Mouse (Mus musculus) hindbrain, embryonic 11.5 days (tissue): ENCODE measurements around the gene Scd2. TPM values are rescaled to one million over a fixed set of nuclear protein-coding genes. Genes with fewer than 3 reads are reported as not detected.
"Not testable (repeated sequence)": the region's sequence is repeated elsewhere in the genome, so short reads cannot be mapped to it uniquely, and the experiment has no call there.

Experiments used
- ATAC-seq: fragments of 200-750 bp; cut with Nextera tagmentation; 2 replicates; pipeline ENCODE4 v1.8.0; 2017; ENCODE audit warnings: mild to moderate bottlenecking, moderate TSS enrichment, moderate library complexity; ENCODE audit not compliant: low FRiP score
- DNase-seq: peaks from one replicate; pipeline ENCODE4 v3.0.0-alpha.2; 2015; ENCODE audit warnings: low spot score
- H3K27ac ChIP-seq: fragments of 300-500 bp; sonication (generic); 2 replicates; pipeline ENCODE4 v1.5.1; 2014; ENCODE audit warnings: mild to moderate bottlenecking, low read depth, low read length
- H3K27me3 ChIP-seq: fragments of 300-500 bp; sonication (generic); 2 replicates; pipeline ENCODE4 v1.6.1; 2014; ENCODE audit warnings: mild to moderate bottlenecking, low read length, moderate library complexity, mixed read lengths; ENCODE audit not compliant: control insufficient read depth, insufficient read depth
- H3K36me3 ChIP-seq: fragments of 300-500 bp; sonication (generic); 2 replicates; pipeline ENCODE4 v1.6.1; 2014; ENCODE audit warnings: mild to moderate bottlenecking, low read length, moderate library complexity, mixed read lengths; ENCODE audit not compliant: control insufficient read depth, insufficient read depth
- H3K4me1 ChIP-seq: fragments of 300-500 bp; sonication (generic); replicated peaks from 2 replicates; pipeline ENCODE4 v1.6.1; 2014; ENCODE audit warnings: low read length, mixed read lengths; ENCODE audit not compliant: control insufficient read depth, insufficient read depth
- H3K4me2 ChIP-seq: fragments of 300-500 bp; sonication (generic); replicated peaks from 2 replicates; pipeline ENCODE4 v1.6.1; 2014; ENCODE audit warnings: mild to moderate bottlenecking, low read depth, low read length
- H3K4me3 ChIP-seq: fragments of 300-500 bp; sonication (generic); 2 replicates; pipeline ENCODE4 v1.5.1; 2014; ENCODE audit warnings: low read depth, low read length
- H3K9ac ChIP-seq: fragments of 300-500 bp; sonication (generic); 2 replicates; pipeline ENCODE4 v1.6.1; 2014; ENCODE audit warnings: low read depth, low read length
- H3K9me3 ChIP-seq: fragments of 300-500 bp; sonication (generic); 2 replicates; pipeline ENCODE4 v1.6.1; 2016; ENCODE audit warnings: low read length; ENCODE audit not compliant: control insufficient read depth
- WGBS: fragments of 180-500 bp; shearing (Covaris S2); extraction: QIAGEN DNeasy Blood & Tissue Kit; methylation state at CpG from one replicate; pipeline ENCODE4 v1.1.7; 2014; 5-methylcytosine and 5-hydroxymethylcytosine counted together
- polyA plus RNA-seq: library from polyadenylated mRNA; unstranded; fragments of >200 nt; fragmentation: Nextera tagmentation; extraction: Ambion mirVana; gene quantifications from 2 replicates; pipeline ENCODE4 v1.2.1, GENCODE M21; 2014

The Scd2 gene
- polyA plus RNA-seq = 314 and 349 TPM in 2 replicates

DNA sequence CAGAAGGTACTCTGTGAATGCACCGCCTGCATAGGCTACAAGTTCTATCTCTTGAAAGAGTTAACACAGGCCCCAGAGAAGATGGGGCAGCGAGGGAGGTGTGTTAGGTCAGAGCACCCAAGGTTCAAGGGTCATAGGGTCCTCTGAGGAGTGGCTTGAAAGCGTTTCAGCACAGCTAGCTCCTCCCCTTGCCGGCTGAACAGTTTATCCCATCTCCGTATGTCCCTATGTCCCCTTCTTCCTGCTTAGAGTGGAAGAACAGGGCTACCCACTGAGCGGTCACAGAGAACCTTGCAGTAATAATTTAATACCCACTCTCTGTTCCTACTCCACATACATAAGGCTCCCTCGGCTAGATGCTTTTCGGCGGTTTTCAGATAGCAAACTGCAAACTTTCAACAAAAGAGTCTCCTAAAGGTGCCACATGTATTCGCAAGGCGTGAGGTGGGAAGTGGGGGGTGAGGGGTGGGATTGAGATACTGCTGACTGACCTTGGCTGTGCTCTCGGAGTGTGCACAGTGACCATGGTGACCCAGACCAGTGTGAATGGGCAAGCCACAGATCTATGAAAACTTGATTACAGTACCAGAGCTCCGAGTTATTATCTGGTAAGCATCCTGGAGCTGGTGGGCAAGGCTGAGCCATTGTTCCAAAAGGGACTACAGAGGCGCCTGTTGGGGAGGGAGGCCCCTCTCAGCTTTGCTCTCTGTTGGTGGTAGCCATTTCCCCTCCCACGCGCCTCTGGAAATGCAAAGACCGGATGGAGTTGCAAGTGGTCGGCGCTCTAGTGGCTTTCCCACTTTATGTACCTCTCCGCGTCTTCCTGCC, at the start of gene Scd2:
Gene Scd2, plus strand, starts transcription at position 734 of the 828 bp plus-strand sequence.
- no peaks in the 10 kb centered on the region for H3K9me3 ChIP-seq
- 3% methylated on average over 21 of the region's 21 CpGs for WGBS
- H3K4me1 ChIP-seq = peaks cover 17% of the 10 kb centered on the region
- DNase-seq (peak; percentile 54), ATAC-seq (0 out of 2 replicates have a peak, but pooled peaks have one; percentile 17)
- peaks cover 12% of the 10 kb centered on the region for H3K36me3 ChIP-seq
- H3K4me3 ChIP-seq = peak within 1 kb of the TSS; percentile 99
- H3K9ac ChIP-seq = peak within 1 kb of the TSS; percentile 99
- H3K4me2 ChIP-seq = peak within 1 kb of the TSS; percentile 98
- H3K27me3 ChIP-seq = no peaks in the 10 kb centered on the region
- peak within 1 kb of the TSS; percentile 95 for H3K27ac ChIP-seq

DNA sequence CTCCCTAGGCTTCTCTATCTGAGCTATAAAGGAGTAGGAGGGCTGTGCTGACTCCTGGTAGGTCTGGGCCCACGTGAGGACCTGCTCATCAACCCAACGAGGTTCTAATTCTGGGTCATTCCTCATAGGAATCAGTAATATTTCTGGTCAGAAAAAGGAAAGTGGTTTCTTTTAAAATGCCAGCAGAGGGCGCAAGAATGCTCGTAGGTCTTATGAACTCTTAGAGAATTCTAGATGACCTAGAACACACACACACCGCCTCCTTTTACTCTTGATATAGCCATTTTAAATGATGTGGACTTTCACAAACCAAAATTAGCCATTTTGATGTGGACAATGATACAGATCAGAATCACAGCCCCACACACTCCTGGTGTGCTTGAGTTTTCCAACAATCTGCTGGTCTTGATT, 47.7 kb upstream of the Scd2 start:
- WGBS = 11% methylated on average over 5 of the region's 5 CpGs
- Histone ChIP-seq H3K27me3 (no peaks in the 10 kb centered on the region), H3K9ac (no peak overlapping the region), H3K36me3 (no peaks in the 10 kb centered on the region), H3K4me3 (no peak overlapping the region), H3K4me1 (peaks cover 7% of the 10 kb centered on the region), H3K9me3 (no peaks in the 10 kb centered on the region), H3K27ac (no peak overlapping the region), H3K4me2 (peak overlapping the region; percentile 4; the same call in 1 of the 2 replicates)
- ATAC-seq = no peak
- DNase-seq = peak; percentile 85

DNA sequence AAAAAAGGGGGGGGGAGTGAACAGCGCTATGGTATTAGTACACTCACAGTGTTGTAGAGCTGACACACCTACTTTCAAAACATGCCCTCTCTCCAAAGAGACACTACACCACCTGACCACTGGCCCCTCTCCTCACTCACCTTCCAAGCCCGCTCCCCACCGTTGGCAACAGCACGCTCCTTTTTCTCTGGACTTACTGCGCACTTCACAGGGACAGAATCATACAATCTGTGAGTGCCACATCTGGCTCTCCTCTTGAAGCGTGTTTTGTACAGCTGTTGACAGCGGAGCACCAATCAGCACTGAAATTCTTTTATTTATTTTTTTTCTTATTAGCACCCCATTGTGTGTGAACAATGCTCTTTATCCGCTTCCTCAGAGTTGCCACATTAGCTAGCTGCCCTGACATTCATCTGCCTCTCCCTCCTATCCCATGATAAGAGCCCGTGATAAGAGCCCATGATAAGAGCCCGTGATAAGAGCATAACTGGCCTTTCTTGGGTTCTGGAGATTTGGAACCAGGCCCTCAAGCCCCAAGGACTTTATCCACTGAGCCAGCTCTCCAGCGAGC, 47.0 kb upstream of the Scd2 start:
- 43% methylated on average over 11 of the region's 11 CpGs for WGBS
- no peak overlapping the region for H3K4me3 ChIP-seq
- no peak overlapping the region for H3K9ac ChIP-seq
- peak; percentile 13 for DNase-seq
- ATAC-seq = no peak
- no peaks in the 10 kb centered on the region for H3K9me3 ChIP-seq
- no peak overlapping the region for H3K27ac ChIP-seq
- no peaks in the 10 kb centered on the region for H3K36me3 ChIP-seq
- H3K4me1 ChIP-seq = peaks cover 7% of the 10 kb centered on the region
- no peak overlapping the region for H3K4me2 ChIP-seq
- no peaks in the 10 kb centered on the region for H3K27me3 ChIP-seq

GRCm38 (mm10) chr19:44247281-44248080, 46.0 kb upstream of the Scd2 start:
- peak overlapping the region; percentile 55 for H3K4me2 ChIP-seq
- H3K4me3 ChIP-seq = peak overlapping the region; percentile 39
- DNase-seq (no peak), ATAC-seq (peak; percentile 56; the same call in 1 of the 2 replicates)
- H3K36me3 ChIP-seq = no peaks in the 10 kb centered on the region
- no peaks in the 10 kb centered on the region for H3K27me3 ChIP-seq
- peaks cover 7% of the 10 kb centered on the region for H3K4me1 ChIP-seq
- peak overlapping the region; percentile 53 for H3K9ac ChIP-seq
- H3K27ac ChIP-seq = peak overlapping the region; percentile 90
- no peaks in the 10 kb centered on the region for H3K9me3 ChIP-seq
- 1% methylated on average over 25 of the region's 25 CpGs for WGBS

DNA sequence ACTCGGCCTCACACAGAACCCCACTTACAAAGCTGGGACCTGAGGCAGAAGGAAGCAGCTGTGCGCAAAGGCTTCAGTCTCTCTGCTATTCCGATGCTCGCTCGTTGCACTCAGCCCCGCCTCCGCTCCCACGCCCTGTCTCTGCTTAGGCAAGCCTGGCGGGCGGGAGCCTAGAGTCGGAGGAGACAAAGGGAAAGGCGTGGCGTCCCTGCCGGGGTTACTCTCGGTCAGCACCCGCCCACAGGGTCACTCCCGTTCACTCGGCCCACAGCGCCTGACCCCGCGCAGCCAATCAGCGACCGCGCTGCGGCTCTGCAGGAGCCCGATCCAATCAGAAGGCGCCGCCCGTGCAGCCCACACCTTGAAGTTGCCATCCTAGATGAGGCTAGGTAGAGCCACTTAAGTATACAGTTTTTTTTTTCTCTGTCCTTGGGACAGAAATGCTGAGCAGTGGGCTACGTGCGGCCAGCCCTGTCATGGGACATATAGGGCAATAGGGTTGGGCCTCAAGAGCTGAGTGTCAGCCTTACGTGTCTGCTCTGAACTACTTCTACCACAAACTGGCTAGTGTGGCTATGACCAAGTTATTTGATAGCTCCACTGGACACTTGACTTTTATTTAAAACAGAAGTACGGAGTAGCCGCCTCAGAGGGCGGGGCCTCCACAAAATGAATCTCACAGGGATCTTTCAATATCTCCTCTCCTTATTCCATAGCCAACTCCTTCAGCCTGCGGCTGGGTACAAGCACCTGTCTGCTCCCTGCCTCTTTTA, 45.2 kb upstream of the Scd2 start:
- Histone ChIP-seq H3K4me3 (peak overlapping the region; percentile 39), H3K9me3 (no peaks in the 10 kb centered on the region), H3K36me3 (no peaks in the 10 kb centered on the region), H3K27ac (peak overlapping the region; percentile 90), H3K4me2 (peak overlapping the region; percentile 55), H3K4me1 (peaks cover 7% of the 10 kb centered on the region), H3K9ac (peak overlapping the region; percentile 53), H3K27me3 (no peaks in the 10 kb centered on the region)
- ATAC-seq = peak; percentile 99
- 4% methylated on average over 36 of the region's 36 CpGs for WGBS
- peak; percentile 99 for DNase-seq

GRCm38 (mm10) chr19:44248854-44249351, 44.6 kb upstream of the Scd2 start:
- H3K4me2 ChIP-seq = peak overlapping the region; percentile 55; the same call in 1 of the 2 replicates
- ATAC-seq (no peak), DNase-seq (no peak)
- H3K9ac ChIP-seq = no peak overlapping the region
- no peak overlapping the region for H3K4me3 ChIP-seq
- no peaks in the 10 kb centered on the region for H3K36me3 ChIP-seq
- WGBS = 71% methylated on average over 11 of the region's 11 CpGs
- no peaks in the 10 kb centered on the region for H3K9me3 ChIP-seq
- H3K4me1 ChIP-seq = peaks cover 7% of the 10 kb centered on the region
- H3K27me3 ChIP-seq = no peaks in the 10 kb centered on the region
- H3K27ac ChIP-seq = peak overlapping the region; percentile 90

DNA sequence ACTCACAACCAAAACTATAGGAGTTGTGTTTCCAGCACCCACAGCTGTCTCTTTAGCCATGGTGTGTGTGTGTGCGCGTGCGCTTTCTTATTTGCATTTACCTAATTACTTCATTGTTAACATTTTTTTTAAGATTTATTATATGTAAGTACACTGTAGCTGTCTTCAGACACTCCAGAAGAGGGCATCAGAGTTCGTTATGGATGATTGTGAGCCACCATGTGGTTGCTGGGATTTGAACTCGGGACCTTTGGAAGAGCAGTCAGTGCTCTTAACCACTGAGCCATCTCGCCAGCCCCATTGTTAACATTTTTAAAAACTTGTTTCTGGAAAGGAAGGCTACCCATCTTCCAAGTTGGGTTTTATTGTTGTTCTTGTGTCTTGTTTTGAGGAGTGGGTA, 42.3 kb upstream of the Scd2 start:
- not testable (repeated sequence) for H3K27ac ChIP-seq, H3K9ac ChIP-seq, H3K4me3 ChIP-seq, H3K4me2 ChIP-seq, DNase-seq, H3K4me1 ChIP-seq, H3K36me3 ChIP-seq, H3K9me3 ChIP-seq, ATAC-seq, H3K27me3 ChIP-seq
- 95% methylated on average over 6 of the region's 6 CpGs for WGBS
